Mouse (Mus musculus) macrophage (primary cell): ENCODE data around the gene Wdr54. TPM values are rescaled to one million over a fixed set of nuclear protein-coding genes. Genes with fewer than 3 reads are reported as not detected.

Source experiments
- H3K27ac ChIP-seq: fragments of 350-480 bp; formaldehyde crosslinking; 2 replicates; pipeline ENCODE4 v1.9.0; 2021
- H3K36me3 ChIP-seq: fragments of 350-480 bp; formaldehyde crosslinking; 2 replicates; pipeline ENCODE4 v1.9.0; 2021; ENCODE audit errors: inconsistent target
- H3K4me3 ChIP-seq: fragments of 350-480 bp; formaldehyde crosslinking; 2 replicates; pipeline ENCODE4 v1.9.0; 2021; ENCODE audit errors: inconsistent target
- H3K79me2 ChIP-seq: fragments of 350-480 bp; formaldehyde crosslinking; 2 replicates; pipeline ENCODE4 v1.9.0; 2021; ENCODE audit errors: inconsistent target
- WGBS: methylation state at CpG from one replicate; pipeline ENCODE4 v1.1.7; 2026; ENCODE audit warnings: inconsistent platforms; ENCODE audit not compliant: missing documents; 5-methylcytosine and 5-hydroxymethylcytosine counted together
- polyA plus RNA-seq: library from polyadenylated mRNA; stranded (reverse); fragments of 250-400 nt; gene quantifications from 3 replicates; pipeline ENCODE4 v1.2.4, GENCODE M21; 2018; ENCODE audit warnings: inconsistent platforms

The Wdr54 gene
- polyA plus RNA-seq, 1 experiment from 2014 or later, result 0.30 TPM

- Histone ChIP-seq H3K27ac (peak within 1 kb of the TSS; percentile 72), H3K79me2 (peaks cover 32% of the 10 kb centered on the region; the same call in 1 of the 2 replicates), H3K36me3 (no peaks in the 10 kb centered on the region), H3K4me3 (peak within 1 kb of the TSS; percentile 83)
- WGBS, result under 1% methylated on average over 58 of the region's 58 CpGs
Measured at GRCm38 (mm10) chr6:83115011-83115671, 41.1 kb downstream of the Wdr54 start, which contains the start of gene Mogs. Gene Mogs (plus strand): TSS chr6:83115496.

GRCm38 (mm10) chr6:83111510-83112136 lies 44.6 kb downstream of the Wdr54 start:
- Histone ChIP-seq H3K27ac (no peak overlapping the region), H3K36me3 (peaks cover 3% of the 10 kb centered on the region; the same call in 1 of the 2 replicates), H3K79me2 (peaks cover 42% of the 10 kb centered on the region; the same call in 1 of the 2 replicates), H3K4me3 (no peak overlapping the region)
- 88% methylated on average over 4 of the region's 4 CpGs for WGBS

DNA sequence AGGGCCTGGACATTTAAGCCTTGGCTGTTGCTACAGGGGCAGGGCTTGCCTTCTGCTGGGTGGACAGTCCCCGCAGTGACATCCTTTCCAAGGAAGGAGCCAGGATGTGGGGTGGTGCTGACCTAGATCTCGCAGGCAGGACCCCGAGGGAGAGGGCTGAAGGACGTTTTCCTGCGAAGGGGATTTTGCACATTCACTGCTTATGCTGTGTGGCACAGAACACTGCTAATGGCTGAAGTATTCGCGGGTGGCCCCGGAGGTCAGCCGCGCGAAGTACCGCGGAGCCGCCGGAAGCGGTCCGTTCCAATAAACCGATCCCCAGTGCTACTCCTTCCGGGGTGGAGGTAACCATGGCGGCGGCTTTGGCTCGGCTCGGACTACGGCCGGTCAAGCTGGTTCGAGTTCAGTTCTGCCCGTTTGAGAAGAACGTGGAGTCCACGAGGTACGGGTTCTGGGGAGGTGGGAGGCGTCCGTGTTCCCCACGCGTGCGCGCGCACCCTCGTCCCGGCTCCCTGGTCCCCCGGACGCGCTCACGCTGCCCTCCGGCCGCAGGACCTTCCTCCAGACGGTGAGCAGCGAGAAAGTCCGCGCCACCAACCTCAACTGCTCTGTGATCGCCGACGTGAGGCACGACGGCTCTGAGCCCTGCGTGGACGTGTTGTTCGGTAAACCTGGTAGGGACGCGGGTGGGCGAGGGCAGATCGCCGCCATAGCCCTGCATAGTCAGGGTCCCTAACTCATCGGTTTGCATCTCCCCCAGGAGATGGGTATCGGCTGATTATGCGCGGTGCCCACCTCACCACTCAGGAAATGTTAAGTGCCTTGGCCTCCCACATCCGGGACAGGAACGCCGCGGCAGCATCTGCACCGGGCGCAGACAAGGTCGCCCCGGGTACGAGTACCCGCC lies 47.2 kb downstream of the Wdr54 start, which contains the start of gene Mrpl53:
TSS of gene Mrpl53 (plus strand) at position 279 of the 907 bp plus-strand sequence.
- Histone ChIP-seq H3K79me2 (peaks cover 25% of the 10 kb centered on the region; the same call in 1 of the 2 replicates), H3K27ac (peak within 1 kb of the TSS; percentile 65), H3K4me3 (peak within 1 kb of the TSS; percentile 87), H3K36me3 (peaks cover 16% of the 10 kb centered on the region; the same call in 1 of the 2 replicates)
- WGBS, result under 1% methylated on average over 61 of the region's 76 CpGs

DNA sequence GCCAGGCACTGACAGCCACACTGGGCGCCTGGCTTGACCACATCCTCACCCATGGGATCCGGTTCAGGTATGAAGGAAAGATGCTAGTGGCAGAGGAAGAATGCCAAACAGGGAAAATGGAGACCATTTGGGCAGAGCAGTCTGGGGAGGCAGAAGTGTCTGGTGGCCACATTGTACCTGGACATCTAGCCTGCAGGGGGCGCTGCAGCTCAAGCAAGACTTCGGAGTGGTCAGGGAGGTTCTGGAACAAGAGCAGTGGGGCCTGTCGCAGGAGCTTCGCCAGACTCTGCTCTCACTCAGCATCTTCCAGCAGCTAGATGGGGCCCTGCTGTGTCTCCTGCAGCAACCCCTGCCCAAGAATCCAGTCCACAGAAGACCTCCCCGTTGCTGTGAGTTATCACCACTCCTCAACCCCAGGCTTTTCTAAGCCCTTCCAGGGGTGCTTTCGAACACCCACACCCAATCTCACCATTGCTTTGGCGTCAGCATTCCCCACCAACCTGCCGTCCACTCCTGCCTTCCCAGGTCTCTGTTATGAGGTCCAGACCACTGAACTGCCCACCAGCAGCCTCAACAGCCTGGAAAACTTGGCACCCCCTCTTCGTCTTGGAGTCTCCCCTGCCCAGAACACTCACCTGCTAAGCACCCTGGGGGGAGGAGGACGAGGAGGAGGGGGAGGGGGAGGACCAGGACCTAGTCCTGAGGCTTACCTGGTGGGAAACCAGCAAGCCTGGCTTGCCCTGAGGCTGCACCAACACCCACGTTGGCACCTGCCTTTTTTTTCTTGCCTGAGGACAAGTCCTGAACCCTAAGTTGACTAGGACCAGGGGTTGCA lies 48.4 kb downstream of the Wdr54 start:
- 53% methylated on average over 13 of the region's 13 CpGs for WGBS
- Histone ChIP-seq H3K4me3 (peak overlapping the region; percentile 87; the same call in 1 of the 2 replicates), H3K36me3 (peaks cover 18% of the 10 kb centered on the region; the same call in 1 of the 2 replicates), H3K27ac (0 out of 2 replicates have a peak overlapping the region, but pooled peaks have one; percentile 65), H3K79me2 (peaks cover 27% of the 10 kb centered on the region)

- H3K36me3 ChIP-seq, result peaks cover 18% of the 10 kb centered on the region; the same call in 1 of the 2 replicates
- H3K27ac ChIP-seq, result no peak overlapping the region
- H3K4me3 ChIP-seq, result no peak overlapping the region
- WGBS, result 93% methylated on average over 3 of the region's 4 CpGs
- H3K79me2 ChIP-seq, result peaks cover 14% of the 10 kb centered on the region
Measured at GRCm38 (mm10) chr6:83104158-83104557, 52.0 kb downstream of the Wdr54 start.

GRCm38 (mm10) chr6:83103130-83103650 lies 53.0 kb downstream of the Wdr54 start:
- H3K27ac ChIP-seq, result no peak overlapping the region

GRCm38 (mm10) chr6:83101688-83102556 lies 54.3 kb downstream of the Wdr54 start:
- Histone ChIP-seq H3K79me2 (peaks cover 13% of the 10 kb centered on the region), H3K27ac (peak overlapping the region; percentile 37; the same call in 1 of the 2 replicates), H3K4me3 (peak overlapping the region; percentile 39), H3K36me3 (peaks cover 15% of the 10 kb centered on the region; the same call in 1 of the 2 replicates)
- WGBS, result 1% methylated on average over 57 of the region's 74 CpGs

More at GRCm38 (mm10) chr6:83103130-83103650, 53.0 kb downstream of the Wdr54 start:
- Histone ChIP-seq H3K4me3 (no peak overlapping the region), H3K79me2 (peaks cover 13% of the 10 kb centered on the region), H3K36me3 (peaks cover 18% of the 10 kb centered on the region; the same call in 1 of the 2 replicates)
- WGBS, result 87% methylated on average over 11 of the region's 11 CpGs

- WGBS, result under 1% methylated on average over 25 of the region's 25 CpGs
- Histone ChIP-seq H3K27ac (peak within 1 kb of the TSS; percentile 37), H3K79me2 (peaks cover 13% of the 10 kb centered on the region), H3K4me3 (peak within 1 kb of the TSS; percentile 39), H3K36me3 (peaks cover 15% of the 10 kb centered on the region; the same call in 1 of the 2 replicates)
Measured at GRCm38 (mm10) chr6:83101316-83101687, 54.9 kb downstream of the Wdr54 start, which contains the start of the genes Ccdc142 and Gm42688. Gene Ccdc142 (plus strand): TSS chr6:83101601. Gene Gm42688 (plus strand): TSS chr6:83101617.

Other genes with a start within 250 kb of the Wdr54 start
- gene Sema4f, start 216.6 kb downstream of the Wdr54 start, polyA plus RNA-seq, result not detected in 3 replicates
- gene M1ap, start 209.5 kb downstream of the Wdr54 start, polyA plus RNA-seq, result 1.2 to 2.1 TPM (median 1.8 TPM) in 3 replicates
- 30.0 to 70.8 TPM (median 64.9 TPM) in 3 replicates for gene Dok1, start 122.9 kb downstream of the Wdr54 start, polyA plus RNA-seq
- 6.0 to 8.2 TPM (median 7.6 TPM) in 3 replicates for gene Loxl3, start 122.2 kb downstream of the Wdr54 start, polyA plus RNA-seq
- 192 to 272 TPM (median 246 TPM) in 3 replicates for gene Aup1, start 101.9 kb downstream of the Wdr54 start, polyA plus RNA-seq
- 33.7 to 84.6 TPM (median 58.6 TPM) in 3 replicates for gene Htra2, start 101.1 kb downstream of the Wdr54 start, polyA plus RNA-seq
- gene Dqx1, start 98.6 kb downstream of the Wdr54 start, polyA plus RNA-seq, result 0.23 to 0.54 TPM (median 0.51 TPM) in 3 replicates
- gene Tlx2, start 86.1 kb downstream of the Wdr54 start, polyA plus RNA-seq, result not detected in 3 replicates
- 9.8 to 13.6 TPM (median 11.0 TPM) in 3 replicates for gene Pcgf1, start 78.5 kb downstream of the Wdr54 start, polyA plus RNA-seq
- 0.40 to 1.3 TPM (median 0.66 TPM) in 3 replicates for gene Lbx2, start 70.0 kb downstream of the Wdr54 start, polyA plus RNA-seq
- 0.99 to 3.0 TPM (median 1.5 TPM) in 3 replicates for gene Ccdc142, start 54.8 kb downstream of the Wdr54 start, polyA plus RNA-seq
- 1.6 to 3.7 TPM (median 2.8 TPM) in 3 replicates for gene Gm42688, start 54.8 kb downstream of the Wdr54 start, polyA plus RNA-seq
- gene Mrpl53, start 47.4 kb downstream of the Wdr54 start, polyA plus RNA-seq, result 18.3 to 47.9 TPM (median 27.0 TPM) in 3 replicates
- gene Mogs, start 40.9 kb downstream of the Wdr54 start, polyA plus RNA-seq, result 8.4 to 31.8 TPM (median 16.2 TPM) in 3 replicates
- 13.1 to 20.6 TPM (median 14.1 TPM) in 3 replicates for gene Wbp1, start 34.8 kb downstream of the Wdr54 start, polyA plus RNA-seq
- gene Ino80b, start 31.0 kb downstream of the Wdr54 start, polyA plus RNA-seq, result 16.6 to 24.5 TPM (median 22.9 TPM) in 3 replicates
- gene Rtkn, start 20.9 kb downstream of the Wdr54 start, polyA plus RNA-seq, result 1.3 to 2.1 TPM (median 1.4 TPM) in 3 replicates
- 0.19 TPM in 1 of 3 replicates, not detected in the others for gene 1700003E16Rik, start within 50 bp of the Wdr54 start, polyA plus RNA-seq
- gene Dctn1, start 9.5 kb upstream of the Wdr54 start, polyA plus RNA-seq, result 61.5 to 68.3 TPM (median 66.2 TPM) in 3 replicates
- gene Slc4a5, start 63.4 kb upstream of the Wdr54 start, polyA plus RNA-seq, result not detected in 3 replicates
- gene Mthfd2, start 169.5 kb upstream of the Wdr54 start, polyA plus RNA-seq, result 5.4 to 17.7 TPM (median 8.3 TPM) in 3 replicates
- 82.5 to 141 TPM (median 132 TPM) in 3 replicates for gene Mob1a, start 169.6 kb upstream of the Wdr54 start, polyA plus RNA-seq
- 21.1 to 56.8 TPM (median 50.5 TPM) in 3 replicates for gene Bola3, start 192.8 kb upstream of the Wdr54 start, polyA plus RNA-seq